Mouse (Mus musculus): ENCODE results near the gene Dcaf7.
"Not testable (repeated sequence)": the region's sequence is repeated elsewhere in the genome, so short reads cannot be mapped to it uniquely, and the experiment has no call there.

The Dcaf7 gene

GRCm38 (mm10) chr11:106036548-106037417, at the start of gene Dcaf7:
Gene Dcaf7, plus strand, starts transcription at chr11:106036872.
- DNase-seq = peak; percentile 96 to 98

- DNase-seq = no peak
Observed at GRCm38 (mm10) chr11:105987446-105987845, 49.2 kb upstream of the Dcaf7 start.

- DNase-seq = no peak
Observed at GRCm38 (mm10) chr11:105989446-105989845, 47.2 kb upstream of the Dcaf7 start.

- peak; percentile 15 to 73 for DNase-seq
Observed at GRCm38 (mm10) chr11:105990231-105990630, 46.4 kb upstream of the Dcaf7 start.

GRCm38 (mm10) chr11:105994375-105994774, 42.3 kb upstream of the Dcaf7 start, which contains the start of gene Ace3:
Gene Ace3, plus strand, starts transcription at chr11:105994675.
- DNase-seq = no peak

GRCm38 (mm10) chr11:106000062-106000461, 36.6 kb upstream of the Dcaf7 start:
- no peak for DNase-seq

GRCm38 (mm10) chr11:106001718-106002117, 35.0 kb upstream of the Dcaf7 start:
- DNase-seq = peak in 1 of 2 experiments; percentile 46

GRCm38 (mm10) chr11:106004576-106004975, 32.1 kb upstream of the Dcaf7 start:
- DNase-seq = peak; percentile 58 to 85

- peak; percentile 90 to 93 for DNase-seq
Observed at GRCm38 (mm10) chr11:106005970-106006369, 30.7 kb upstream of the Dcaf7 start.

GRCm38 (mm10) chr11:106007821-106008220, 28.9 kb upstream of the Dcaf7 start, which contains the start of gene Kcnh6:
Gene Kcnh6, plus strand, starts transcription at chr11:106008124.
- DNase-seq = peak; percentile 85 to 86

- DNase-seq = no peak
Observed at GRCm38 (mm10) chr11:106012711-106013110, 24.0 kb upstream of the Dcaf7 start.

GRCm38 (mm10) chr11:106013556-106014225, 23.0 kb upstream of the Dcaf7 start:
- DNase-seq = peak; percentile 55 to 70

GRCm38 (mm10) chr11:106016440-106016839, 20.2 kb upstream of the Dcaf7 start:
- DNase-seq = no peak

- DNase-seq = peak in 1 of 2 experiments; percentile 33
Observed at GRCm38 (mm10) chr11:106020051-106020763, 16.5 kb upstream of the Dcaf7 start.

GRCm38 (mm10) chr11:106025774-106026173, 10.9 kb upstream of the Dcaf7 start:
- DNase-seq = no peak

GRCm38 (mm10) chr11:106026465-106027151, 10.1 kb upstream of the Dcaf7 start:
- peak; percentile 65 to 75 for DNase-seq

GRCm38 (mm10) chr11:106027607-106028006, 9.1 kb upstream of the Dcaf7 start:
- no peak for DNase-seq

- not testable (repeated sequence) for DNase-seq
Observed at GRCm38 (mm10) chr11:106032074-106032473, 4.6 kb upstream of the Dcaf7 start.

GRCm38 (mm10) chr11:106033491-106033919, 3.2 kb upstream of the Dcaf7 start:
- peak; percentile 31 to 50 for DNase-seq

GRCm38 (mm10) chr11:106034986-106035385, 1.7 kb upstream of the Dcaf7 start:
- no peak for DNase-seq

- peak in 1 of 2 experiments; percentile 50 for DNase-seq
Observed at GRCm38 (mm10) chr11:106037418-106037751, 713 bp downstream of the Dcaf7 start.

GRCm38 (mm10) chr11:106044349-106044748, 7.7 kb downstream of the Dcaf7 start:
- no peak for DNase-seq

Measured in kidney, postnatal 25 days (tissue).